Mouse (Mus musculus) forebrain, embryonic 12.5 days (tissue): ENCODE measurements around the gene Mns1. TPM values are rescaled to one million over a fixed set of nuclear protein-coding genes. Genes with fewer than 3 reads are reported as not detected.
"Not testable (repeated sequence)": the region's sequence is repeated elsewhere in the genome, so short reads cannot be mapped to it uniquely, and the experiment has no call there.

Experiments used
- ATAC-seq: fragments of 200-750 bp; cut with Nextera tagmentation; 2 replicates; pipeline ENCODE4 v1.8.0; 2017; ENCODE audit warnings: moderate TSS enrichment; ENCODE audit not compliant: low FRiP score
- H3K27ac ChIP-seq: fragments of 300-500 bp; sonication (generic); 2 replicates; pipeline ENCODE4 v1.5.1; 2016; ENCODE audit warnings: mild to moderate bottlenecking
- H3K27me3 ChIP-seq: fragments of 300-500 bp; sonication (generic); 2 replicates; pipeline ENCODE4 v1.6.1; 2016; ENCODE audit warnings: mild to moderate bottlenecking
- H3K36me3 ChIP-seq: fragments of 300-500 bp; sonication (generic); replicated peaks from 2 replicates; pipeline ENCODE4 v1.6.1; 2016; ENCODE audit warnings: mild to moderate bottlenecking
- H3K4me1 ChIP-seq: fragments of 300-500 bp; sonication (generic); 2 replicates; pipeline ENCODE4 v1.6.1; 2016
- H3K4me2 ChIP-seq: fragments of 300-500 bp; sonication (generic); 2 replicates; pipeline ENCODE4 v1.6.1; 2016; ENCODE audit warnings: mild to moderate bottlenecking, moderate library complexity
- H3K4me3 ChIP-seq: fragments of 300-500 bp; sonication (generic); replicated peaks from 2 replicates; pipeline ENCODE4 v1.5.1; 2016; ENCODE audit warnings: mild to moderate bottlenecking
- H3K9ac ChIP-seq: fragments of 300-500 bp; sonication (generic); 2 replicates; pipeline ENCODE4 v1.6.1; 2016; ENCODE audit warnings: mild to moderate bottlenecking
- H3K9me3 ChIP-seq: fragments of 300-500 bp; sonication (generic); 2 replicates; pipeline ENCODE4 v1.6.1; 2016
- WGBS: fragments of 180-500 bp; shearing (Covaris S2); methylation state at CpG from one replicate; pipeline ENCODE4 v1.1.7; 2016; 5-methylcytosine and 5-hydroxymethylcytosine counted together
- polyA plus RNA-seq: library from polyadenylated mRNA; unstranded; fragments of >200 nt; fragmentation: Nextera tagmentation; extraction: Ambion mirVana; gene quantifications from 2 replicates; pipeline ENCODE4 v1.2.1, GENCODE M21; 2016

The Mns1 gene
- polyA plus RNA-seq, 1 experiment from 2014 or later, result 44.7 TPM

- Histone ChIP-seq H3K27ac (no peak overlapping the region), H3K4me3 (no peak overlapping the region), H3K27me3 (no peaks in the 10 kb centered on the region), H3K9me3 (no peaks in the 10 kb centered on the region), H3K36me3 (peaks cover 12% of the 10 kb centered on the region), H3K4me1 (peaks cover 11% of the 10 kb centered on the region), H3K4me2 (no peak overlapping the region), H3K9ac (no peak overlapping the region)
- WGBS, result 94% methylated on average over 4 of the region's 4 CpGs
- no peak for ATAC-seq
Observed at GRCm38 (mm10) chr9:72440358-72440757, 2.5 kb downstream of the Mns1 start.

DNA sequence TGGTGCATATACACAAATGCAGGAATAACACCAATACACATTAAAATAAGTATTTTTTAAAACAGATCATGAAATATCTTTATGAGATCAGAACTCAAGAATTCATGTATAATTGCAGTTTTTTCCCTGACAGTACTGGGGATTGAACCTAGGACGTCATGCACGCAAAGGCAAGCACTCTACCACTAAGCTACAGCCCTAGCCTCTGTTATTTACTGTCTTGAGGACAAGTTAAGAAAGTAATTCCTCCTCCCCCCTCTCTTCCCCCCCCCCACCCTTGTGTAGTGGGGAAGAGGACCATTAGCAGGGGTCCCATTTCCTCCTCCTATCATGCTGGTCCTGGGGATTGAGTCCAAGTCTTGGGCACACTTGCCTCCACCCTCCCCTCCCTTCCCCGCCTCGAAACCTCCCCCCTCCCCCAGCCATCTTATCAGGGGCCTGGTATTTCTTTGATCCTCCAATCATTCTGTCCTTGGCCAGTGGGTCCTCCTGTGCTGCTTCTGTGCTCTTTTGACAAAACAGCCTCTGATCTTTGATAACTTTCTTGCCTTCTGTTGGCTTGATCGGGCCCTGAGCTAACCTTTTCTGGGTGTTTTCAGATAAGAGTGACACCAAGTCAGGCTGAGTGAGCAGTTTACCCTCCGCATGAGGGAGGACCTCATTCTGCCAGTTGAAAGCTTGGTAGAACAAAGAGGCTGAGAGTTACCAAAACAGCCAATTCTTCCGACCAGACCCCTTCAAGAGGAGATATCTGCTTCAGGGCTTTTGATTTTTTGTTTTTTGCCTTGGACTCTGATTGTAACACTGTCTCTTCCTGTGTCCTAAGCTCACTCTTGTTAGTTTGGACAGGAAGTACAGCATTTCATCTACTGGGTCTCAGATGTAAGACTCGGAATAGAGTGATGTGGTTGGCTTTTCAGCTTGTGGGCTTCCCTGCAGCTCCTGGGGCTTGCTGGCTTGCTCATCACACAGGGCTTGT, 3.4 kb downstream of the Mns1 start:
- no peak overlapping the region for H3K4me3 ChIP-seq
- H3K9me3 ChIP-seq, result no peaks in the 10 kb centered on the region
- peaks cover 15% of the 10 kb centered on the region for H3K36me3 ChIP-seq
- H3K27me3 ChIP-seq, result no peaks in the 10 kb centered on the region
- 80% methylated on average over 8 of the region's 8 CpGs for WGBS
- no peak overlapping the region for H3K4me2 ChIP-seq
- H3K27ac ChIP-seq, result no peak overlapping the region
- peaks cover 11% of the 10 kb centered on the region for H3K4me1 ChIP-seq
- no peak for ATAC-seq
- H3K9ac ChIP-seq, result no peak overlapping the region

- H3K4me3 ChIP-seq, result no peak overlapping the region
- no peak for ATAC-seq
- H3K4me2 ChIP-seq, result no peak overlapping the region
- H3K36me3 ChIP-seq, result peaks cover 24% of the 10 kb centered on the region
- no peaks in the 10 kb centered on the region for H3K9me3 ChIP-seq
- H3K9ac ChIP-seq, result no peak overlapping the region
- H3K27me3 ChIP-seq, result no peaks in the 10 kb centered on the region
- WGBS, result 91% methylated on average over 10 of the region's 10 CpGs
- no peak overlapping the region for H3K27ac ChIP-seq
- H3K4me1 ChIP-seq, result peaks cover 11% of the 10 kb centered on the region
Observed at GRCm38 (mm10) chr9:72441927-72442715, 4.3 kb downstream of the Mns1 start.

- ATAC-seq, result no peak
- H3K27ac ChIP-seq, result no peak overlapping the region
- peaks cover 63% of the 10 kb centered on the region for H3K36me3 ChIP-seq
- H3K4me3 ChIP-seq, result no peak overlapping the region
- no peaks in the 10 kb centered on the region for H3K4me1 ChIP-seq
- H3K27me3 ChIP-seq, result no peaks in the 10 kb centered on the region
- H3K9me3 ChIP-seq, result no peaks in the 10 kb centered on the region
- H3K4me2 ChIP-seq, result no peak overlapping the region
- WGBS, result 58% methylated on average over 8 of the region's 8 CpGs
- no peak overlapping the region for H3K9ac ChIP-seq
Observed at GRCm38 (mm10) chr9:72448026-72448425, 10.2 kb downstream of the Mns1 start.

- no peaks in the 10 kb centered on the region for H3K9me3 ChIP-seq
- no peaks in the 10 kb centered on the region for H3K4me1 ChIP-seq
- H3K36me3 ChIP-seq, result peaks cover 69% of the 10 kb centered on the region
- ATAC-seq, result no peak
- no peak overlapping the region for H3K4me3 ChIP-seq
- H3K9ac ChIP-seq, result no peak overlapping the region
- H3K4me2 ChIP-seq, result no peak overlapping the region
- no peaks in the 10 kb centered on the region for H3K27me3 ChIP-seq
- H3K27ac ChIP-seq, result no peak overlapping the region
- WGBS, result 91% methylated on average over 7 of the region's 7 CpGs
Observed at GRCm38 (mm10) chr9:72449367-72449766, 11.6 kb downstream of the Mns1 start.

DNA sequence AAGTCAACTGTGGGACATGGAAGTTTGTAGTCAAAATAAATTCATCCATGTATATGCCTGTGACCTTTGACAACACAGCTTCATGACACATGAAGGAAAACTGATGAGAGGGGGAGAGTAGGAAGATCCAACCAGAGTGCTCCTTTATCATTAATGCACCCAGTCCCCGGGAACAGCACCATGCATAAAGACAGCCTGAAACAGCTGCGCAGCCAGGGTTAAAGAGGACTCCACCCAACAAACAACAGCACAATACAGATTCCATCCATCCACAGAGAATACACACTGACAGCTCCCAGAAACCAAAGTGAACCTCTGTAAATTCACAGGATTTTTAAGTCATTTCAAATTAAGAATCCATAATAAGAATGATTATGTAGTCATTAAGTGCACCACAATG, 12.0 kb downstream of the Mns1 start:
- ATAC-seq, result no peak
- 87% methylated on average over 2 of the region's 2 CpGs for WGBS
- H3K4me2 ChIP-seq, result no peak overlapping the region

GRCm38 (mm10) chr9:72450363-72450762, 12.6 kb downstream of the Mns1 start:
- Histone ChIP-seq H3K27me3 (no peaks in the 10 kb centered on the region), H3K9ac (no peak overlapping the region), H3K27ac (no peak overlapping the region), H3K36me3 (peaks cover 67% of the 10 kb centered on the region), H3K4me2 (no peak overlapping the region), H3K9me3 (no peaks in the 10 kb centered on the region), H3K4me3 (no peak overlapping the region), H3K4me1 (no peaks in the 10 kb centered on the region)
- WGBS, result 93% methylated on average over 1 of the region's 1 CpGs
- no peak for ATAC-seq

More for the DNA sequence above, 12.0 kb downstream of the Mns1 start:
- Histone ChIP-seq H3K36me3 (peaks cover 69% of the 10 kb centered on the region), H3K9ac (no peak overlapping the region), H3K27me3 (no peaks in the 10 kb centered on the region), H3K4me3 (no peak overlapping the region), H3K9me3 (no peaks in the 10 kb centered on the region), H3K4me1 (no peaks in the 10 kb centered on the region), H3K27ac (no peak overlapping the region)

GRCm38 (mm10) chr9:72451111-72451510, 13.3 kb downstream of the Mns1 start:
- Histone ChIP-seq H3K36me3 (peaks cover 69% of the 10 kb centered on the region), H3K9ac (no peak overlapping the region), H3K4me3 (no peak overlapping the region), H3K27me3 (no peaks in the 10 kb centered on the region), H3K27ac (no peak overlapping the region), H3K9me3 (no peaks in the 10 kb centered on the region), H3K4me1 (no peaks in the 10 kb centered on the region), H3K4me2 (no peak overlapping the region)
- no peak for ATAC-seq
- WGBS, result 92% methylated on average over 6 of the region's 6 CpGs

DNA sequence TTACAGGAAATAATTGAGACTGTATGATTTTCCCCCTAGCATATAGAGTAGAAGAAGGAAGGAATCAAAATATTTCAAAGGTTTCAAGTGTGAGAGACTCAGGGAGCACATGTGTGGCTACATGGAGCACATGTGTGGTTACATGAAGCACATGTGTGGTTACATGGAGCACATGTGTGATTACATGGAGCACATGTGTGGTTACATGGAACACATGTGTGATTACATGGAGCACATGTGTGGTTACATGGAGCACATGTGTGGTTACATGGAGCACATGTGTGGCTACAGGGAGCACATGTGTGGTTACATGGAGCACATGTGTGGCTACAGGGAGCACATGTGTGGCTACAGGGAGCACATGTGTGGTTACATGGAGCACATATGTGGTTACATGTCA, 16.5 kb downstream of the Mns1 start:
- peaks cover 67% of the 10 kb centered on the region for H3K36me3 ChIP-seq
- H3K4me3 ChIP-seq, H3K4me2 ChIP-seq, H3K27me3 ChIP-seq, H3K27ac ChIP-seq, H3K4me1 ChIP-seq, ATAC-seq, H3K9ac ChIP-seq, H3K9me3 ChIP-seq: not testable (repeated sequence)

DNA sequence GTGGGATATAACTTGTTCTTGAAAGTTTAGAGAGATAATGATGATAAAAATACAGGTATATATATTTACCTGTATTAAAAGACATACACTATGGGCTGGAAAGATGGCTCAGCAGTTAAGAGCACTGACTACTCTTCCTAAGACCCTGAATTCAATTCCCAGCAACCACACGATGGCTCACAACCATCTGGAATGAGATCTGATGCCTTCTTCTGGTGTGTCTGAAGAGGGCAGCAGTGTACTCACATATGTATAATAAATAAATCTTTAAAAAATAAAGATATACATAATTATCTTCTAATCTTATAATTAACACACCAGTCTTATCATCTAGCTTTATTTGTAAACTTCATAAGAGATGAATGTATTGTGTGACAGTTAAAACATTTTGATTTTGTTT, 18.6 kb downstream of the Mns1 start:
- Histone ChIP-seq H3K4me1 (no peaks in the 10 kb centered on the region), H3K9ac (no peak overlapping the region), H3K27me3 (no peaks in the 10 kb centered on the region), H3K9me3 (no peaks in the 10 kb centered on the region), H3K4me2 (no peak overlapping the region), H3K36me3 (peaks cover 71% of the 10 kb centered on the region), H3K4me3 (no peak overlapping the region), H3K27ac (no peak overlapping the region)
- ATAC-seq, result no peak
- 52% methylated on average over 1 of the region's 1 CpGs for WGBS

- no peak overlapping the region for H3K4me3 ChIP-seq
- no peak overlapping the region for H3K9ac ChIP-seq
- 24% methylated on average over 5 of the region's 5 CpGs for WGBS
- H3K4me2 ChIP-seq, result no peak overlapping the region
- H3K4me1 ChIP-seq, result no peaks in the 10 kb centered on the region
- H3K27ac ChIP-seq, result no peak overlapping the region
- no peaks in the 10 kb centered on the region for H3K27me3 ChIP-seq
- H3K9me3 ChIP-seq, result no peaks in the 10 kb centered on the region
- ATAC-seq, result peak; percentile 79; the same call in 1 of the 2 replicates
- H3K36me3 ChIP-seq, result peaks cover 65% of the 10 kb centered on the region
Observed at GRCm38 (mm10) chr9:72458233-72458632, 20.4 kb downstream of the Mns1 start.

DNA sequence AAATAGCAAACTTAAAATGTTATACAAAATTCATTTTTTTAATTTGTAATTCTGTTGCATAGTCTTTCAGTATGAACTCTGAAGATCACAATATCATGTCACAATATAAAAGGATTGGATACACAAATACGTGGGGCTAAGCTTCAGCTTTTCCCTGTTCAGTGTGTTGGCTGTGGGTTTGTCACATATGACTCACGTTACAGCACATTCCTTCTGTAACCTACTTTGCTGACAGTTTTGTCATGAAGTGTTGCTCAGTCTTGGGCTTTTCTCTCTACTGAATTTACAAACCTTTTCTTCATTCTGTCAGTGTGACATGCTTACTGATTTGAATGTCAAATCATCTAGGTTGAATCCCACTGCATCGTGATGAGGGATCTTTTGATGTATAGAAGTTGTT, 21.9 kb downstream of the Mns1 start:
- Histone ChIP-seq H3K4me1 (no peaks in the 10 kb centered on the region), H3K9me3 (no peaks in the 10 kb centered on the region), H3K9ac (no peak overlapping the region), H3K4me3 (no peak overlapping the region), H3K27me3 (no peaks in the 10 kb centered on the region), H3K4me2 (no peak overlapping the region), H3K27ac (no peak overlapping the region), H3K36me3 (peaks cover 56% of the 10 kb centered on the region)
- no peak for ATAC-seq
- WGBS, result 89% methylated on average over 3 of the region's 3 CpGs
